Mouse (Mus musculus) kidney, adult 2 months (tissue): Measurements from ENCODE around the gene Gde1.

Experiments
- CTCF ChIP-seq: fragments of 200-500 bp; conservative IDR thresholded peaks from 2 replicates; pipeline ENCODE4 v1.5.1; 2011; ENCODE audit warnings: low read depth, mild to moderate bottlenecking, control low read depth, low read length, moderate library complexity, mixed read lengths; ENCODE audit not compliant: insufficient read depth, insufficient read length
- POLR2A ChIP-seq: fragments of 200-500 bp; IDR thresholded peaks from one replicate; pipeline ENCODE4 v1.6.1; 2011; ENCODE audit warnings: low read depth, low read length, control low read depth

GRCm38 (mm10) chr7:118725459-118725858, 19.9 kb upstream of the Gde1 start:
- TF ChIP-seq CTCF (no peak), POLR2A (no peak)
